Mouse (Mus musculus) lung, embryonic 14.5 days (tissue): ENCODE measurements at regions not wholly inside any gene's neighbourhood (a gene's known extent, or its start where the extent isn't known, plus 50 kb on each side); places are given as distances from the start of the nearest gene placed in this dataset.

Source experiments
- ATAC-seq: fragments of 200-750 bp; cut with Nextera tagmentation; 2 replicates; pipeline ENCODE4 v1.8.0; 2017; ENCODE audit warnings: mild to moderate bottlenecking, moderate TSS enrichment, moderate library complexity; ENCODE audit not compliant: insufficient read depth
- DNase-seq: peaks from one replicate; pipeline ENCODE4 v3.0.0-alpha.2; 2015
- H3K27ac ChIP-seq: fragments of 300-500 bp; sonication (generic); 2 replicates; pipeline ENCODE4 v1.5.1; 2014; ENCODE audit warnings: low read depth, mild to moderate bottlenecking, moderate library complexity
- H3K27me3 ChIP-seq: fragments of 300-500 bp; sonication (generic); 2 replicates; pipeline ENCODE4 v1.6.1; 2014; ENCODE audit warnings: low read length, control low read depth; ENCODE audit not compliant: insufficient read depth
- H3K36me3 ChIP-seq: fragments of 300-500 bp; sonication (generic); 2 replicates; pipeline ENCODE4 v1.6.1; 2014; ENCODE audit warnings: control low read depth; ENCODE audit not compliant: insufficient read depth
- H3K4me1 ChIP-seq: fragments of 300-500 bp; sonication (generic); 2 replicates; pipeline ENCODE4 v1.6.1; 2014; ENCODE audit warnings: antibody characterized with exemption, control low read depth; ENCODE audit not compliant: insufficient read depth
- H3K4me2 ChIP-seq: fragments of 300-500 bp; sonication (generic); 2 replicates; pipeline ENCODE4 v1.6.1; 2014; ENCODE audit warnings: mild to moderate bottlenecking
- H3K4me3 ChIP-seq: fragments of 300-500 bp; sonication (generic); 2 replicates; pipeline ENCODE4 v1.5.1; 2014; ENCODE audit warnings: low read depth, low read length
- H3K9ac ChIP-seq: fragments of 300-500 bp; sonication (generic); 2 replicates; pipeline ENCODE4 v1.6.1; 2014
- H3K9me3 ChIP-seq: fragments of 300-500 bp; sonication (generic); 2 replicates; pipeline ENCODE4 v1.6.1; 2016; ENCODE audit warnings: low read depth, low read length, control low read depth
- CTCF ChIP-seq: IDR thresholded peaks from 2 replicates; pipeline ENCODE4 v1.5.1; 2016; ENCODE audit warnings: antibody characterized with exemption, low read depth
- WGBS: fragments of 180-500 bp; shearing (Covaris S2); extraction: QIAGEN DNeasy Blood & Tissue Kit; methylation state at CpG from one replicate; pipeline ENCODE4 v1.1.7; 2014; 5-methylcytosine and 5-hydroxymethylcytosine counted together

- no peak overlapping the region for H3K4me2 ChIP-seq
- no peaks in the 10 kb centered on the region for H3K27me3 ChIP-seq
- H3K27ac ChIP-seq = no peak overlapping the region
- no peaks in the 10 kb centered on the region for H3K4me1 ChIP-seq
- no peak overlapping the region for H3K4me3 ChIP-seq
- no peaks in the 10 kb centered on the region for H3K36me3 ChIP-seq
- no peak for ATAC-seq
- H3K9ac ChIP-seq = no peak overlapping the region
- no peak for TF ChIP-seq CTCF
- no peaks in the 10 kb centered on the region for H3K9me3 ChIP-seq
- DNase-seq = peak; percentile 42
Measured at GRCm38 (mm10) chr9:91574156-91574555, 208.5 kb upstream of the Zic1 start.

- no peak for ATAC-seq
- Histone ChIP-seq H3K36me3 (no peaks in the 10 kb centered on the region), H3K27me3 (no peaks in the 10 kb centered on the region), H3K4me1 (no peaks in the 10 kb centered on the region), H3K27ac (no peak overlapping the region), H3K9me3 (no peaks in the 10 kb centered on the region), H3K4me2 (no peak overlapping the region), H3K9ac (no peak overlapping the region), H3K4me3 (no peak overlapping the region)
- WGBS = 74% methylated on average over 5 of the region's 5 CpGs
- DNase-seq = no peak
- TF ChIP-seq CTCF = no peak
Measured at GRCm38 (mm10) chr9:91566006-91566641, 200.5 kb upstream of the Zic1 start.

- 65% methylated on average over 2 of the region's 2 CpGs for WGBS
Measured at GRCm38 (mm10) chr9:91561331-91561730, 195.7 kb upstream of the Zic1 start.

GRCm38 (mm10) chr9:91559794-91560193, 194.2 kb upstream of the Zic1 start:
- Histone ChIP-seq H3K4me3 (no peak overlapping the region), H3K27ac (no peak overlapping the region), H3K4me2 (no peak overlapping the region), H3K36me3 (no peaks in the 10 kb centered on the region), H3K4me1 (no peaks in the 10 kb centered on the region), H3K9me3 (no peaks in the 10 kb centered on the region), H3K27me3 (no peaks in the 10 kb centered on the region), H3K9ac (no peak overlapping the region)
- DNase-seq (no peak), ATAC-seq (no peak)
- no peak for TF ChIP-seq CTCF
- WGBS = 68% methylated on average over 6 of the region's 6 CpGs

More at GRCm38 (mm10) chr9:91561331-91561730, 195.7 kb upstream of the Zic1 start:
- TF ChIP-seq CTCF = no peak
- Histone ChIP-seq H3K4me3 (no peak overlapping the region), H3K4me2 (no peak overlapping the region), H3K9me3 (no peaks in the 10 kb centered on the region), H3K4me1 (no peaks in the 10 kb centered on the region), H3K27me3 (no peaks in the 10 kb centered on the region), H3K27ac (no peak overlapping the region), H3K36me3 (no peaks in the 10 kb centered on the region), H3K9ac (no peak overlapping the region)
- ATAC-seq (no peak), DNase-seq (no peak)

- no peaks in the 10 kb centered on the region for H3K4me1 ChIP-seq
- no peak overlapping the region for H3K27ac ChIP-seq
- DNase-seq (no peak), ATAC-seq (no peak)
- H3K4me2 ChIP-seq = no peak overlapping the region
- H3K9me3 ChIP-seq = no peaks in the 10 kb centered on the region
- H3K9ac ChIP-seq = no peak overlapping the region
- H3K4me3 ChIP-seq = no peak overlapping the region
- TF ChIP-seq CTCF = no peak
- 62% methylated on average over 4 of the region's 4 CpGs for WGBS
- H3K36me3 ChIP-seq = no peaks in the 10 kb centered on the region
- H3K27me3 ChIP-seq = no peaks in the 10 kb centered on the region
Measured at GRCm38 (mm10) chr9:91547051-91547450, 181.4 kb upstream of the Zic1 start.

- no peaks in the 10 kb centered on the region for H3K27me3 ChIP-seq
- H3K9ac ChIP-seq = no peak overlapping the region
- H3K4me2 ChIP-seq = no peak overlapping the region
- no peak overlapping the region for H3K4me3 ChIP-seq
- TF ChIP-seq CTCF = no peak
- H3K27ac ChIP-seq = no peak overlapping the region
- DNase-seq (no peak), ATAC-seq (no peak)
- whole genome bisulfite sequencing = 68% methylated on average over 6 of the region's 6 CpGs
- H3K36me3 ChIP-seq = no peaks in the 10 kb centered on the region
- H3K9me3 ChIP-seq = no peaks in the 10 kb centered on the region
- H3K4me1 ChIP-seq = no peaks in the 10 kb centered on the region
Measured at GRCm38 (mm10) chr9:91545402-91545801, 179.8 kb upstream of the Zic1 start.

- WGBS = 67% methylated on average over 3 of the region's 3 CpGs
- ATAC-seq (no peak), DNase-seq (no peak)
- Histone ChIP-seq H3K27ac (no peak overlapping the region), H3K36me3 (no peaks in the 10 kb centered on the region), H3K4me3 (no peak overlapping the region), H3K9me3 (no peaks in the 10 kb centered on the region), H3K27me3 (no peaks in the 10 kb centered on the region), H3K9ac (no peak overlapping the region), H3K4me2 (no peak overlapping the region), H3K4me1 (no peaks in the 10 kb centered on the region)
- TF ChIP-seq CTCF = no peak
Measured at GRCm38 (mm10) chr9:91528838-91529475, 163.3 kb upstream of the Zic1 start.

GRCm38 (mm10) chr9:91528388-91528787, 162.8 kb upstream of the Zic1 start:
- 68% methylated on average over 5 of the region's 5 CpGs for WGBS
- Histone ChIP-seq H3K4me1 (no peaks in the 10 kb centered on the region), H3K4me3 (no peak overlapping the region), H3K27ac (no peak overlapping the region), H3K4me2 (no peak overlapping the region), H3K36me3 (no peaks in the 10 kb centered on the region), H3K9ac (no peak overlapping the region), H3K27me3 (no peaks in the 10 kb centered on the region), H3K9me3 (no peaks in the 10 kb centered on the region)
- DNase-seq (no peak), ATAC-seq (no peak)
- TF ChIP-seq CTCF = no peak
